Mouse (Mus musculus): ENCODE data around the gene Heatr9.

Gene Heatr9

GRCm38 (mm10) chr11:83530360-83530759 lies 8.4 kb upstream of the Heatr9 start, which contains the start of gene Ccl5:
Gene Ccl5, minus strand, starts transcription at chr11:83530518.
- DNase-seq, result no peak

- DNase-seq, result peak in 1 of 2 experiments; percentile 8
Observed at GRCm38 (mm10) chr11:83529024-83529423, 7.0 kb upstream of the Heatr9 start.

- no peak for DNase-seq
Observed at GRCm38 (mm10) chr11:83518371-83518770, 3.6 kb downstream of the Heatr9 start.

- no peak for DNase-seq
Observed at GRCm38 (mm10) chr11:83517153-83517552, 4.8 kb downstream of the Heatr9 start.

- no peak for DNase-seq
Observed at GRCm38 (mm10) chr11:83509521-83509920, 12.5 kb downstream of the Heatr9 start.

- DNase-seq, result no peak
Observed at GRCm38 (mm10) chr11:83504308-83504707, 17.7 kb downstream of the Heatr9 start.

GRCm38 (mm10) chr11:83495571-83495970 lies 26.4 kb downstream of the Heatr9 start:
- DNase-seq, result no peak

GRCm38 (mm10) chr11:83491488-83491887 lies 30.5 kb downstream of the Heatr9 start:
- DNase-seq, result no peak

GRCm38 (mm10) chr11:83473235-83474016 lies 48.5 kb downstream of the Heatr9 start:
- no peak for DNase-seq

- peak; percentile 99 to 100 for DNase-seq
Observed at GRCm38 (mm10) chr11:83472324-83473234, 49.4 kb downstream of the Heatr9 start, which contains the start of gene Taf15. Gene Taf15, plus strand, starts transcription at chr11:83473086.

- no peak for DNase-seq
Observed at GRCm38 (mm10) chr11:83471766-83472165, 50.2 kb downstream of the Heatr9 start.

- no peak for DNase-seq
Observed at GRCm38 (mm10) chr11:83468765-83469164, 53.2 kb downstream of the Heatr9 start.

GRCm38 (mm10) chr11:83467120-83467652 lies 54.8 kb downstream of the Heatr9 start:
- DNase-seq, result peak; percentile 43 to 67

- DNase-seq, result peak; percentile 84 to 92
Observed at GRCm38 (mm10) chr11:83465976-83466375, 56.0 kb downstream of the Heatr9 start.

GRCm38 (mm10) chr11:83462711-83463244 lies 59.2 kb downstream of the Heatr9 start, which contains the start of gene Mmp28:
Gene Mmp28, minus strand, starts transcription at chr11:83463071.
- peak; percentile 60 to 69 for DNase-seq

Data from cerebellum, postnatal 25 days (tissue).